Mouse (Mus musculus) ES-E14 (cell line): ENCODE results near the gene Cd8a. TPM values are rescaled to one million over a fixed set of nuclear protein-coding genes. Genes with fewer than 3 reads are reported as not detected.

Experiments used
- DNase-seq: peaks from one replicate; pipeline ENCODE4 v3.0.0-alpha.2; 2013; ENCODE audit warnings: low read depth, low spot score
- H3K27ac ChIP-seq: 2 replicates; pipeline ENCODE4 v1.5.1; 2012; ENCODE audit warnings: low read depth, mild to moderate bottlenecking, low read length, moderate library complexity, mixed read lengths; ENCODE audit not compliant: poor library complexity, insufficient read depth, severe bottlenecking
- H3K36me3 ChIP-seq: 2 replicates; pipeline ENCODE4 v1.6.1; 2012; ENCODE audit warnings: mild to moderate bottlenecking, low read length, moderate library complexity, mixed read lengths; ENCODE audit not compliant: control insufficient read depth, poor library complexity, insufficient read depth, severe bottlenecking
- H3K4me1 ChIP-seq, 2 experiments: fragments of 150-350 bp in 1 of 2; sonication (generic) in 1 of 2; 2 replicates each; pipeline ENCODE4 v1.6.1; 2012; ENCODE audit warnings: low read length in 2 of 2, mild to moderate bottlenecking in 1 of 2, mixed read lengths in 1 of 2; ENCODE audit not compliant: control insufficient read depth in 2 of 2, insufficient read depth in 2 of 2, poor library complexity in 1 of 2
- H3K4me3 ChIP-seq, 2 experiments: fragments of 150-350 bp in 1 of 2; sonication (generic) in 1 of 2; 2 replicates each; pipeline ENCODE4 v1.5.1; 2012; ENCODE audit warnings: low read length in 2 of 2, low read depth in 1 of 2, mild to moderate bottlenecking in 1 of 2, mixed read lengths in 1 of 2; ENCODE audit not compliant: insufficient read depth in 1 of 2, poor library complexity in 1 of 2, severe bottlenecking in 1 of 2
- H3K9ac ChIP-seq: 2 replicates; pipeline ENCODE4 v1.6.1; 2012; ENCODE audit warnings: low read depth, mild to moderate bottlenecking, low read length, mixed read lengths; ENCODE audit not compliant: poor library complexity, insufficient read depth, severe bottlenecking
- H3K9me3 ChIP-seq: fragments of 150-350 bp; sonication (generic); 2 replicates; pipeline ENCODE4 v1.6.1; 2012; ENCODE audit warnings: low read depth, mild to moderate bottlenecking, low read length; ENCODE audit not compliant: control insufficient read depth, insufficient read depth
- CHD2 ChIP-seq: IDR thresholded peaks from 2 replicates; pipeline ENCODE4 v1.6.1; 2014; ENCODE audit warnings: mild to moderate bottlenecking, low read depth, low read length, inconsistent platforms
- HCFC1 ChIP-seq: IDR thresholded peaks from 2 replicates; pipeline ENCODE4 v1.6.1; 2012; ENCODE audit warnings: low read length, inconsistent platforms, borderline replicate concordance; ENCODE audit not compliant: insufficient read depth
- MAFK ChIP-seq: IDR thresholded peaks from 2 replicates; pipeline ENCODE4 v1.6.1; 2014; ENCODE audit warnings: mild to moderate bottlenecking, low read depth, low read length, inconsistent platforms; ENCODE audit not compliant: insufficient read depth
- ZC3H11A ChIP-seq: IDR thresholded peaks from 2 replicates; pipeline ENCODE4 v1.6.1; 2012; ENCODE audit warnings: low read depth, mild to moderate bottlenecking, inconsistent platforms, low read length, borderline replicate concordance
- ZNF384 ChIP-seq: IDR thresholded peaks from 2 replicates; pipeline ENCODE4 v1.6.1; 2012; ENCODE audit warnings: low read depth, low read length, inconsistent platforms
- in situ Hi-C, 2 experiments: fragments of 600-800 bp; cut with MboI; formaldehyde crosslinking; loops; one replicate each; pipeline ENCODE4 v1.15.1; 2025; ENCODE audit warnings: low sequenced_read_pairs in 2 of 2, inconsistent platforms in 1 of 2; ENCODE audit not compliant: unreplicated experiment in 2 of 2
- total RNA-seq: library from RNA; depleted of rRNA; stranded (reverse); fragments of 300-350 nt; gene quantifications from 2 replicates; pipeline ENCODE4 v1.2.3, GENCODE M21; 2012

Gene Cd8a
- total RNA-seq, 1 experiment: 0.13 TPM

GRCm38 (mm10) chr6:71414624-71415023 is 41.4 kb downstream of the Cd8a start:
- in situ Hi-C loops: no loop called here
- no peak overlapping the region for H3K9ac ChIP-seq
- no peak overlapping the region for H3K27ac ChIP-seq
- no peak for DNase-seq
- TF ChIP-seq MAFK (no peak), CHD2 (no peak), ZNF384 (no peak), ZC3H11A (no peak), HCFC1 (no peak)
- H3K36me3 ChIP-seq: no peaks in the 10 kb centered on the region
- H3K4me3 ChIP-seq: no peak overlapping the region
- no peaks in the 10 kb centered on the region for H3K9me3 ChIP-seq
- H3K4me1 ChIP-seq: no peaks in the 10 kb centered on the region

- in situ Hi-C loops: no loop called here
- no peak overlapping the region for H3K9ac ChIP-seq
- no peak overlapping the region for H3K4me3 ChIP-seq
- DNase-seq: no peak
- TF ChIP-seq MAFK: no peak
- no peak for TF ChIP-seq CHD2
- no peak for TF ChIP-seq ZNF384
- no peak for TF ChIP-seq ZC3H11A
- no peak for TF ChIP-seq HCFC1
- H3K36me3 ChIP-seq: no peaks in the 10 kb centered on the region
- no peak overlapping the region for H3K27ac ChIP-seq
- H3K4me1 ChIP-seq: no peaks in the 10 kb centered on the region
- no peaks in the 10 kb centered on the region for H3K9me3 ChIP-seq
These were observed 42.2 kb downstream of the Cd8a start for GRCm38 (mm10) chr6:71415446-71415845.

GRCm38 (mm10) chr6:71418874-71419273 is 45.6 kb downstream of the Cd8a start:
- Histone ChIP-seq H3K27ac (no peak overlapping the region), H3K9ac (no peak overlapping the region), H3K9me3 (no peaks in the 10 kb centered on the region), H3K36me3 (no peaks in the 10 kb centered on the region), H3K4me1 (no peaks in the 10 kb centered on the region), H3K4me3 (no peak overlapping the region)
- TF ChIP-seq ZC3H11A (no peak), ZNF384 (no peak), HCFC1 (no peak), MAFK (no peak), CHD2 (no peak)
- no peak for DNase-seq
- in situ Hi-C loops: no loop called here

GRCm38 (mm10) chr6:71420848-71421247 is 47.6 kb downstream of the Cd8a start:
- Histone ChIP-seq H3K4me3 (no peak overlapping the region), H3K4me1 (no peaks in the 10 kb centered on the region), H3K27ac (no peak overlapping the region), H3K36me3 (no peaks in the 10 kb centered on the region), H3K9me3 (no peaks in the 10 kb centered on the region), H3K9ac (no peak overlapping the region)
- in situ Hi-C loops: no loop called here
- DNase-seq: no peak
- TF ChIP-seq HCFC1 (no peak), CHD2 (no peak), ZC3H11A (no peak), MAFK (no peak), ZNF384 (no peak)

GRCm38 (mm10) chr6:71422162-71422561 is 48.9 kb downstream of the Cd8a start:
- TF ChIP-seq HCFC1: no peak
- TF ChIP-seq ZNF384: no peak
- TF ChIP-seq MAFK: no peak
- TF ChIP-seq ZC3H11A: no peak
- no peak for TF ChIP-seq CHD2
- Histone ChIP-seq H3K27ac (no peak overlapping the region), H3K36me3 (peaks cover 2% of the 10 kb centered on the region; the same call in 1 of the 2 replicates), H3K9ac (no peak overlapping the region), H3K4me3 (no peak overlapping the region), H3K4me1 (no peaks in the 10 kb centered on the region), H3K9me3 (no peaks in the 10 kb centered on the region)
- DNase-seq: no peak
- in situ Hi-C loops: no loop called here
